Mouse (Mus musculus): ENCODE results near the gene Gm17657.
"Not testable (repeated sequence)": the region's sequence is repeated elsewhere in the genome, so short reads cannot be mapped to it uniquely, and the experiment has no call there.

The Gm17657 gene

GRCm38 (mm10) chr17:29500802-29501469, 48.5 kb downstream of the Gm17657 start:
- no peak for DNase-seq (ENCODE audit: low spot score)

- no peak for DNase-seq (ENCODE audit: low spot score)
These were observed 49.1 kb downstream of the Gm17657 start for GRCm38 (mm10) chr17:29500243-29500740.

GRCm38 (mm10) chr17:29499511-29499910, 49.9 kb downstream of the Gm17657 start:
- no peak for DNase-seq (ENCODE audit: low spot score)

GRCm38 (mm10) chr17:29498952-29499351, 50.5 kb downstream of the Gm17657 start:
- DNase-seq (ENCODE audit: low spot score) = not testable (repeated sequence)

- no peak for DNase-seq (ENCODE audit: low spot score)
These were observed 51.4 kb downstream of the Gm17657 start for GRCm38 (mm10) chr17:29498028-29498427.

- DNase-seq (ENCODE audit: low spot score) = not testable (repeated sequence)
These were observed 52.0 kb downstream of the Gm17657 start for GRCm38 (mm10) chr17:29497481-29497880.

GRCm38 (mm10) chr17:29497071-29497354, 52.4 kb downstream of the Gm17657 start:
- no peak for DNase-seq (ENCODE audit: low spot score)

- no peak for DNase-seq (ENCODE audit: low spot score)
These were observed 53.0 kb downstream of the Gm17657 start for GRCm38 (mm10) chr17:29496211-29497070.

- DNase-seq (ENCODE audit: low spot score) = no peak
These were observed 54.7 kb downstream of the Gm17657 start for GRCm38 (mm10) chr17:29494732-29495076.

- no peak for DNase-seq (ENCODE audit: low spot score)
These were observed 55.2 kb downstream of the Gm17657 start for GRCm38 (mm10) chr17:29494062-29494731.

GRCm38 (mm10) chr17:29493461-29493980, 55.9 kb downstream of the Gm17657 start:
- DNase-seq (ENCODE audit: low spot score) = no peak

GRCm38 (mm10) chr17:29492269-29493191, 56.9 kb downstream of the Gm17657 start:
- peak; percentile 88 for DNase-seq (ENCODE audit: low spot score)

- peak; percentile 59 for DNase-seq (ENCODE audit: low spot score)
These were observed 57.7 kb downstream of the Gm17657 start for GRCm38 (mm10) chr17:29491591-29492268.

- peak; percentile 76 for DNase-seq (ENCODE audit: low spot score)
These were observed 58.5 kb downstream of the Gm17657 start, which contains the start of gene Pim1 for GRCm38 (mm10) chr17:29490713-29491581. TSS of gene Pim1 (plus strand) at chr17:29490753.

- DNase-seq (ENCODE audit: low spot score) = peak; percentile 99
These were observed 59.3 kb downstream of the Gm17657 start for GRCm38 (mm10) chr17:29489971-29490712.

- DNase-seq (ENCODE audit: low spot score) = peak; percentile 61
These were observed 60.2 kb downstream of the Gm17657 start for GRCm38 (mm10) chr17:29488978-29489970.

- DNase-seq (ENCODE audit: low spot score) = no peak
These were observed 61.0 kb downstream of the Gm17657 start for GRCm38 (mm10) chr17:29488257-29488977.

Measured in MN1 (cell line).